Mouse (Mus musculus): ENCODE results near the gene Nckap5.

DNA sequence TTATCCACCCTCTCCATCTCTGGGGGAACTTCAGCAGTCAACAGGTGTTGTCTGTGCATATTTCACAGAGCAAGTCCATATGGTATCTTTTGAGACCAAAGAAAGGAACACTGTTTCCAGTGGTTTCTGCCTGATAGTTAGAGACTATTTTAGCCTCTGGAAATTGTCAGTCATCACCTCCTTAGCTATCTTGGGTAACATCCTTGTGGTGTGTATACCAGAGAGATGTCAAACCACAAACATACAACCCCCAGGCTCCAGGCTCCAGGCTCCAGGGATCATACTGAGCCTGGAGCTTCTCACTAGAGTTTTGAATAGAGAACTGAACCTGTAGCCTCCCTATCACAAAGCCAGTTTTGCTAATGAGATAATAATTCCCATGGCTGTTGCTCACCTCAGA lies 252.4 kb downstream of the Nckap5 start:
- TF ChIP-seq POLR2A (IDR thresholded peaks at IDR 0.05; ENCODE audit: insufficient read length, low read depth) (no peak), TCF12 (IDR thresholded peaks at IDR 0.05; ENCODE audit: insufficient read depth, poor library complexity, severe bottlenecking) (no peak), E2F4 (IDR thresholded peaks at IDR 0.05; ENCODE audit: insufficient read depth) (no peak), REST (IDR thresholded peaks at IDR 0.05; ENCODE audit: insufficient read depth, insufficient read length) (no peak), POLR2AphosphoS2 (IDR thresholded peaks at IDR 0.05; ENCODE audit: insufficient read length, low read depth) (no peak)

All from myocyte (in vitro differentiated cells).